Mouse (Mus musculus) thymus, postnatal 4 days (tissue): ENCODE measurements around the gene Arhgef33.
"Not testable (repeated sequence)": the region's sequence is repeated elsewhere in the genome, so short reads cannot be mapped to it uniquely, and the experiment has no call there.

Experiments used
- DNase-seq: peaks from one replicate; pipeline ENCODE4 v3.0.0; 2021

Gene Arhgef33

GRCm38 (mm10) chr17:80346591-80347125 is 39.5 kb downstream of the Arhgef33 start:
- DNase-seq, result no peak

DNA sequence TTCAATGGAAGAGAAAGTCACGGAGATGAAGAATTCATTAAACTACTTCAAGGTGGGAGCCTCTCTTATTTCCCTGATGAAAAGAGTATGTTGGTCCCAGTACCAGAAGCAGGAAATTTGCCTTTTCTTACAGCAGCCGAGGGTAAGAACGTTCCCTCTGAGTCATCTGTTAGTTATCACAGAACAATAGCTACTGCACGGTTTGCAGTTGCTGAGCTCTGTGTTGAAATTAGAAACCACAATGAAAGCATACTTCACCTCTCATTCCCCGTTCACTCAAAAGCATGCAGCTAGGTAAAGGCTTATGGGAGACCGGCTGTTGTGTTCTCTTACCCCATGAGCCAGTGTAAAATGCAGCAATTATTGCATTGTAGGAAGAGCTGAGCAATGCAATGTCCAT is 40.0 kb downstream of the Arhgef33 start:
- no peak for DNase-seq

- no peak for DNase-seq
These were observed 53.0 kb downstream of the Arhgef33 start for GRCm38 (mm10) chr17:80360245-80360644.

GRCm38 (mm10) chr17:80367276-80367675 is 60.1 kb downstream of the Arhgef33 start:
- no peak for DNase-seq

DNA sequence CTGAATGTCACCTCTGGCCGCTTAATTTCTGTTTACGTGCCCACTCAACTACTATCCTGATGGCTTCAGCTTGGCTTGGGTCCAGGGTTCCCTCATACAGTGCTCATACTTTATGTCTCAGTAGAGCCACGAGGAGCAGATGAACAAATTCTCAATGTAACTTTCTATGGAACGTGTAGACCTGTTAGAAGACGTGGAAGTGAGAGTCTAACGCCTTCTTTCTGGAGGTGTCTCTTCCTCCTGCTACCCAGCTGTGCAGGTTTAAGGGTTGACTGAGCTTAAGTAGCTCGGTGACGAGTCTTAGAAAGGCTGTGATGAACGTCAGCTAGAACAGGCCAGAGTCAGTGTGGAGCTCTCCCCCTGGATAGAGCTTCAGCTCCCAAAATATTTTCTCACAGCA is 61.4 kb downstream of the Arhgef33 start:
- DNase-seq, result no peak

GRCm38 (mm10) chr17:80372989-80373725 is 66.0 kb downstream of the Arhgef33 start, which contains the start of gene Gm10190:
Gm10190 (minus strand) TSS chr17:80373541.
- DNase-seq, result peak; percentile 93

- DNase-seq, result no peak
These were observed 66.5 kb downstream of the Arhgef33 start for GRCm38 (mm10) chr17:80373726-80374096.

DNA sequence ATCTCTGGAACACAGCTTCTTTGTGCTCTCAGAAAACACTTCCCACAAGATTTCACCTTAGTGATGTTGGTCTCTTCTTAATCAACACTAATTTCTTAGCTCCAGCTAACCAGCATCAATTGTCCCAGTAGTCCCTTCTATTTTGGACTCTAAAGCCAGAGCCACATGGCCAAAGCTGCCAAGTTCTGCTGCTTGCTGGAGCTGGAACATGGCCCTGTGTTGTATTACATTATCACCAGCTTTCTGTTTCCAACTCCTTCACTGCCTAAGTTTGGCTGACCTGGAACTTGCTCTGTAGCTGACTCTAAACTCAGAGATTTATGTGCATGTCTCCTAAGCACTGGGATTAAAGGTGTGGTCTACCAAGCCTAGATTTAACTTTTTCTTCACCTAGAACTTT is 71.2 kb downstream of the Arhgef33 start:
- not testable (repeated sequence) for DNase-seq

DNA sequence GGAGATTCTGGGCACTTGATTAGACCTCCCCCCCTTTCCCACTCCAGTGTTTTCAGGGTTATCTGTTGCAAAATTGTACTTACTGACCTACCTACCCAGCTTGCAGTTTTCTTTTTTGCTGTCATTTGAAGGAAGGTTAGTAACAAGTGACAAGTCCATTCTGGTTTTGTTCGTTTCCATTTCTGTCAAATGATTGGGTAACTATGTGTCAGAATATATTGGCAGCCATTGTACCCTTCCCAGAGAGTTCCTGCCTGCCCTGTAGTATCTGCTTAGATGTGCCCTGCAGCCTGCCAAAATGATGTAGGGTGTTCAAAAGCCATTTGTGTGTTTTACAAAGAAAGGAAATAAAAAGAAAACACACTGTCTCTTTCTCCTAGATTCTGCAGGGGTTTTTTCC is 78.5 kb downstream of the Arhgef33 start:
- DNase-seq, result no peak

DNA sequence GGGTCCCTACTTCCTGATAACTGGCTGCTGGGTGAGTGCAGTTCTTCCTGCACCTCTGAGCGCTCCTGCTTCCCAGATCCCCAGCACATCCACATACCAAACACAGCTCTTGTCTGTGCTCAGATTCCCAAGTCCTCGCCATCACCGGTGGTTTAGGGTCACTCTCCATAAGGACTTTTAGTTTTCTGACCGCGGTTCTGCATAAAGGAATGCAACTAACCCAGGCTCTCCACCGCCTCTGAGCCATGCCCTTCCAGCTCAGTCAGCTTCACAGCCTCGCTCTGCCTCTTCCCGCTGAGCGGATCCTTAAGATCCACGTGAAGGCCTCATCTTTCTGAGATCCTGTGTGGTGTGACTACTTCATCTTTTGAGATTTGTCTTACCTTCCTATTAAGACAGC is 82.8 kb downstream of the Arhgef33 start:
- DNase-seq, result no peak

DNA sequence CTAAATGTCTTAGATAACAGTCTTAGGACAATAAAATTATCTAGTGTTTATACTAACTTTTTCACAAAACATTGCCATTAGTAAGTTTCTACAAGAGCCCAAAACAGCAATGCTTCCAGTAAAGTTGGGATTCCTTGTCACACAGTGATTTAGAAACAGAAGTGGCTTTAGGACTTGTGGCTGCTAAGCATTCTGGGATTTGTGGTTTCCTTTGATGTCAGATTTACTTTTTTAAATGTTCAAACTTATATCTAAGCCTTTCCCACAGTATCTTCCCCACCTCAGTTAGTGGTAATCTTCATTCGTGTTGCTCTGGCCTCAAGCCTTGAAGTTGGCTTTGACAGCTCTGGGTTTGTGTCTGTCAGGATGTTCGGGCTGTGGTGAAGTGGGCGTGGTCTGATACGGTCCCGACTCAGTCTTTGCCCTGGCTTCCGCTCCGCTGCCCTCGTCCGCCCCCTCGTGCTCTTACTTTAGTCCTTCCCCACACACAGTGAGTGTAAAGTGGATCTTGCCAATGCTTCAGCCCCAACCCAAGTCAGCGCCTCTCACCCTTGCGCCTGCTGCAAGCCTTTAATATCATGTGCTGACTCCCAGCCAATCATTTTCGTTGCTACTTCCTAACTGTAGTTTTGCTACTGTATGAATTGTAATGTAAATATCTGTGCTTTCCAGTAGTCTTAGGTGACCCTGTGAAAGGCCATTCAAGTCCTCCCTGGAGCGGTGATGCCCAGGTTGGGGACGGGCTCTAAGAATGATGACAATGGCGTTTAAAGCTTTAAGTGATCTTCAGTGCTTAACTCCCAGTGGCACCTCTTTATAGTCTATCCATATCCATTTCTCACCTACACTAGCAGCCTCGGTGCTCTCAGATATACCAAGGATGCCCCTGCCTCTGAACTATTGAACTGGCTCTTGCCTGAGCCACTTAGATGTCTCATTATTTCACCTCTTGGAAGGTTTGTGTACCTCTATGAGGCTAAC is 84.5 kb downstream of the Arhgef33 start:
- DNase-seq, result peak; percentile 82

DNA sequence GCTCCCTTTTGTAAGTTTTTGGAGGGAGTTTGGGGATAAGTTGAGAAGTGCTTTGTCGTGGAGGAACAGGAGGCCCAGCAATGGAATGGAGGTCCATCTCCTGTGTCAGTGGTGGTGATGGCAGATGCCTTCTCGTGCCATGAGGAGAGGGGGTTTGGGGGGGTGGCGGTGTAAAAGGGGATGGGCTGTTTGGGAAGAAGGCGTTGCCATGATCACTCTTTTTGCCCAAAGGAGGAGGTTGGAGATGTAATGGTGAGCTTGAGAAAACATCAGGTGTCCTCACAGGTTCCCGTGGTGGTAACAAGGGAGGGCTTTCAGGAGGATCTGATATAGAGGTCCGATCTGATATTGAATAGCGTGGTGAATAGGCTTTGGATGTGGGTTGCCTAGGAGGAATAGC is 91.0 kb downstream of the Arhgef33 start:
- no peak for DNase-seq

DNA sequence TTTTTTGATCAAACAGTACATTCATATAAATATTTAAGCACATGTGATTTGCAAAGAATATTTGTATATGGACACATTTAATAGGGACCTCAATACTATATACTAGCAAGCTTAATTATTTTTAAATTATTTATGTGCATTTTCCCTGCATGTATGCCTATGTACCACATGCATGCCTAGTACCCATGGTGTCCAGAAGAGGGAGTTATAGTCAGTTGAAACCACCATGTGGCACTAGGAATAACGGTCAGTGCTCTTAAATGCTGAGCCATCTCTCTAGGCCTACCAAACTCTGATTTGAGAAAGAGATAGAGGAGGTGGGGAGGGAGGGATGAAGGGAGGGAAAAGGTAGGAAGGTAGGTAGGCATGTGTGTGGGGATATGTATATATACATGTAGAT is 104.0 kb downstream of the Arhgef33 start:
- DNase-seq, result no peak

GRCm38 (mm10) chr17:80418572-80419210 is 111.5 kb downstream of the Arhgef33 start:
- no peak for DNase-seq

DNA sequence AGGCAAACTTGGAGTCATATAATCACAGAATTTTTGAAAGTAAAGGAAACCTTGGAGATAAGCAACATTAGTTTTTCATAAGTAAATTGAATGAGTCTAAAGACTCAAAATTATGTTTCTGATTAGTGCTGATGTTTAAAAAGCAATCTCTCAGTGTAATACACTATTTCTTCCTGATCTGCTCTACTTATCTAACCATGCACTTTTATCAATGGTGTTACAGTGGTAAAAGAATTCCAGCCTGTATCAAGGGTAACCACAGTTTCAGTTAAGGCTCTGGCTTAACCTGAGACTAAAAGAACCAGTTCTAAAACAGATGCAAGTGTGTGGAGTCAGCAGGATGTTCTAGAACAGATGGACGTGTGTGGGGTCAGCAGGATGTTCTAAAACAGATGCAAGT is 113.8 kb downstream of the Arhgef33 start:
- no peak for DNase-seq

DNA sequence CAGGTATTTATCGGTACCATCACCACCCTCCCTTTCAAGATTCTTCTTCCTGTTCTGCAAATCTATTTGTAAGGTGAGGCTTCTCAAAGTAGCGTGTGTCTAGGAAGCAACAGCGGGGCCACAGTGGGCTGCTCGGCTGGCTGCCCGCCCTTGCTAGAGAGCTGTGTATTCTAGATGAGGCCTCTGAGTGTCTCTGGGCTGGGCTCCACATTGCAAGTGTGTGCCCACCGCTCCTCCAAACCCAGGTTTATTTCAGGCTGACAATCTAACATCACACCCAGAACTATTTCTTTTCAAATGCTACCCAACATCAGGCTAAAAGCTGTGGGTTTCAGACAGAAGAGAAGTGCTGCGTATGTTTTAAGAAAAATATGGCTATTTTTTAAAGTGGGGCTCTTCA is 119.0 kb downstream of the Arhgef33 start:
- no peak for DNase-seq

DNA sequence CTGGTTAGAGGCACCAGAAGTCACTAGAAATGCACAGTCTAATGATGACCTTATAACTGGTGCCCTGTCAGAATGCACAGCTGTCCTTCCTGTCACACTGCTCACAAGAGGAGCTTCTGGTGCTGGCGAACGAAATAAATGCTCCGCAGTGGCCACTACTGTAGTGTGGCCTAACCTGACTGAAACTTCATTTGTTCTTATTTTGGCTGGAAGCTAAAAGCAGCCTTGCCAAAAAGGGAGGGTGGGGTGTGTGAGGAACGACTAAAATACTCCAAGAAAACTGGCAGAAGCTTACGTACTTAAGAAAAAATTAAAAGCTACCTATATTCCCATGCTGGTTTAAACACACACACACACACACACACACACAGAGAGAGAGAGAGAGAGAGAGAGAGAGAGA is 119.7 kb downstream of the Arhgef33 start:
- no peak for DNase-seq

- DNase-seq, result no peak
These were observed 120.8 kb downstream of the Arhgef33 start for GRCm38 (mm10) chr17:80427966-80428365.

- no peak for DNase-seq
These were observed 124.8 kb downstream of the Arhgef33 start for GRCm38 (mm10) chr17:80431997-80432396.

- DNase-seq, result no peak
These were observed 127.2 kb downstream of the Arhgef33 start for GRCm38 (mm10) chr17:80434430-80434829.

DNA sequence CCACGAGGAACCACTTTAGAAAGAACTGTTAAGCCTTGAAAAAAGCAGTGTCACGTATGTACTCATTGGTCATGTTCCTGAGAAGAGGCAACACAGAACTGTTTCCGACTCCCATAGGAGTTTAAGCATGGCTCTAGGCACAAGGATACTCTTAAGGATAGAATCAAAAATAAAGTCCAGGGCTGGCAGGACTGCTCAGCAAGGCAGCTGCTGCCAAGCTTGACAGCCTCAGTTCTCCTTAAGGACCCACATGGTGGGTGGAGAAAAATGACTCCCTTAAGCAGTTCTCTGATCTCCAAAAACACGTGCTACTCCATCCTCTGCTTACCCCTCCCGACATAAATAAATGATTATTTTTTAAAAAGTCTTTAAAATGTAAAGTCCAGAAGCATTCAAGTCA is 128.5 kb downstream of the Arhgef33 start:
- no peak for DNase-seq

- no peak for DNase-seq
These were observed 138.2 kb downstream of the Arhgef33 start for GRCm38 (mm10) chr17:80445433-80445832.

GRCm38 (mm10) chr17:80446470-80446869 is 139.3 kb downstream of the Arhgef33 start:
- DNase-seq, result no peak
